Mouse (Mus musculus): Measurements from ENCODE around the gene Patj. TPM values are rescaled to one million over a fixed set of nuclear protein-coding genes. Genes with fewer than 3 reads are reported as not detected.

The Patj gene
- total RNA-seq, 2 experiments from 2014 or later: 4.7 to 5.9 TPM

GRCm38 (mm10) chr4:98509939-98510338 is 114.4 kb downstream of the Patj start:
- DNase-seq: no peak

GRCm38 (mm10) chr4:98511296-98511695 is 115.7 kb downstream of the Patj start:
- peak; percentile 30 for DNase-seq

GRCm38 (mm10) chr4:98511964-98512743 is 116.6 kb downstream of the Patj start:
- DNase-seq: no peak

- DNase-seq: no peak
These were observed 124.9 kb downstream of the Patj start for GRCm38 (mm10) chr4:98520492-98520891.

- no peak for DNase-seq
These were observed 128.9 kb downstream of the Patj start for GRCm38 (mm10) chr4:98524525-98524924.

GRCm38 (mm10) chr4:98535446-98535845 is 139.9 kb downstream of the Patj start:
- no peak for DNase-seq

GRCm38 (mm10) chr4:98541591-98541990 is 146.0 kb downstream of the Patj start:
- DNase-seq: no peak

- no peak for DNase-seq
These were observed 147.4 kb downstream of the Patj start for GRCm38 (mm10) chr4:98543001-98543400.

GRCm38 (mm10) chr4:98545376-98545775 is 149.8 kb downstream of the Patj start:
- no peak for DNase-seq

- DNase-seq: no peak
These were observed 151.0 kb downstream of the Patj start for GRCm38 (mm10) chr4:98546456-98547176.

GRCm38 (mm10) chr4:98549491-98549890 is 153.9 kb downstream of the Patj start:
- no peak for DNase-seq

GRCm38 (mm10) chr4:98550116-98550515 is 154.5 kb downstream of the Patj start:
- no peak for DNase-seq

GRCm38 (mm10) chr4:98555666-98556065 is 160.1 kb downstream of the Patj start:
- DNase-seq: no peak

- DNase-seq: no peak
These were observed 160.9 kb downstream of the Patj start for GRCm38 (mm10) chr4:98556449-98556848.

GRCm38 (mm10) chr4:98557192-98557591 is 161.6 kb downstream of the Patj start:
- DNase-seq: peak; percentile 31

GRCm38 (mm10) chr4:98560196-98560830 is 164.7 kb downstream of the Patj start:
- no peak for DNase-seq

- no peak for DNase-seq
These were observed 167.5 kb downstream of the Patj start for GRCm38 (mm10) chr4:98563082-98563481.

GRCm38 (mm10) chr4:98563506-98564195 is 168.1 kb downstream of the Patj start:
- no peak for DNase-seq

GRCm38 (mm10) chr4:98564196-98564865 is 168.7 kb downstream of the Patj start:
- DNase-seq: no peak

- DNase-seq: no peak
These were observed 171.2 kb downstream of the Patj start for GRCm38 (mm10) chr4:98566741-98567140.

- no peak for DNase-seq
These were observed 171.9 kb downstream of the Patj start for GRCm38 (mm10) chr4:98567457-98567856.

- DNase-seq: no peak
These were observed 174.3 kb downstream of the Patj start for GRCm38 (mm10) chr4:98569904-98570303.
